Mouse (Mus musculus) embryonic facial prominence, embryonic 14.5 days (tissue): ENCODE measurements at regions not wholly inside any gene's neighbourhood (a gene's known extent, or its start where the extent isn't known, plus 50 kb on each side); places are given as distances from the start of the nearest gene placed in this dataset.

ENCODE experiments used
- ATAC-seq: fragments of 200-750 bp; cut with Nextera tagmentation; 2 replicates; pipeline ENCODE4 v1.8.0; 2017; ENCODE audit warnings: low read depth, moderate number of reproducible peaks, moderate TSS enrichment
- DNase-seq: peaks from one replicate; pipeline ENCODE4 v3.0.0-alpha.2; 2015; ENCODE audit warnings: low spot score
- H3K27ac ChIP-seq: fragments of 300-500 bp; sonication (generic); replicated peaks from 2 replicates; pipeline ENCODE4 v1.5.1; 2014; ENCODE audit warnings: low read depth, mild to moderate bottlenecking, low read length, moderate library complexity
- H3K27me3 ChIP-seq: fragments of 300-500 bp; sonication (generic); replicated peaks from 2 replicates; pipeline ENCODE4 v1.6.1; 2014; ENCODE audit warnings: low read length; ENCODE audit not compliant: control insufficient read depth, insufficient read depth
- H3K36me3 ChIP-seq: fragments of 300-500 bp; sonication (generic); 2 replicates; pipeline ENCODE4 v1.6.1; 2014; ENCODE audit warnings: low read length, mixed read lengths; ENCODE audit not compliant: control insufficient read depth, insufficient read depth
- H3K4me1 ChIP-seq: fragments of 300-500 bp; sonication (generic); 2 replicates; pipeline ENCODE4 v1.6.1; 2014; ENCODE audit warnings: antibody characterized with exemption, low read length; ENCODE audit not compliant: control insufficient read depth, insufficient read depth
- H3K4me2 ChIP-seq: fragments of 300-500 bp; sonication (generic); 2 replicates; pipeline ENCODE4 v1.6.1; 2014; ENCODE audit warnings: low read depth, mild to moderate bottlenecking, low read length, moderate library complexity, mixed read lengths
- H3K4me3 ChIP-seq: fragments of 300-500 bp; sonication (generic); 2 replicates; pipeline ENCODE4 v1.5.1; 2014; ENCODE audit warnings: low read depth, mild to moderate bottlenecking, low read length
- H3K9ac ChIP-seq: fragments of 300-500 bp; sonication (generic); 2 replicates; pipeline ENCODE4 v1.6.1; 2014; ENCODE audit warnings: low read depth, mild to moderate bottlenecking, low read length, moderate library complexity, mixed read lengths
- H3K9me3 ChIP-seq: fragments of 300-500 bp; sonication (generic); 2 replicates; pipeline ENCODE4 v1.6.1; 2016; ENCODE audit warnings: low read length; ENCODE audit not compliant: control insufficient read depth
- WGBS: fragments of 180-500 bp; shearing (Covaris S2); extraction: QIAGEN DNeasy Blood & Tissue Kit; methylation state at CpG from one replicate; pipeline ENCODE4 v1.1.7; 2014; 5-methylcytosine and 5-hydroxymethylcytosine counted together

DNA sequence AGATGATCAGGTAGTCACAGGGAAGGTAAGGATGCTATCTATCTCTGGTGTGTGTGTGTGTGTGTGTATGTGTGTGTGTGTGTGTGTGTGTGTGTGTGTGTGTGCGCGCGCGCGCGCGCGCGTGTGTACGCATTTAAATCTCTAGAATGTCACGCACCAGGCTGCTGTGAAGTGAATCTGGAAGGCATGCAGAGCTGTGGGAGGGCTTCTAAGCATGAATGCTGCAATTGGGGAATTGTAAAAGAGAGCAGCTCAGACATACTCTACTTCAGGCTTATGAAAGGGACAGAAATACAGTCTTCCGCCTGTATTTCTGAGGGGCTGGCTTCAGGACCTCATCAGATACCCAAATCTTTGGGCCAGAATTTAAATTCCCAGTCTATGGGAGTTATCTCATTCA lies 114.2 kb upstream of the Foxa2 start:
- H3K27me3 ChIP-seq = no peaks in the 10 kb centered on the region
- no peaks in the 10 kb centered on the region for H3K36me3 ChIP-seq
- no peak overlapping the region for H3K4me3 ChIP-seq
- 95% methylated on average over 12 of the region's 12 CpGs for WGBS
- H3K9ac ChIP-seq = no peak overlapping the region
- no peaks in the 10 kb centered on the region for H3K9me3 ChIP-seq
- no peak overlapping the region for H3K27ac ChIP-seq
- no peak for ATAC-seq
- H3K4me1 ChIP-seq = no peaks in the 10 kb centered on the region
- DNase-seq = no peak
- H3K4me2 ChIP-seq = no peak overlapping the region

DNA sequence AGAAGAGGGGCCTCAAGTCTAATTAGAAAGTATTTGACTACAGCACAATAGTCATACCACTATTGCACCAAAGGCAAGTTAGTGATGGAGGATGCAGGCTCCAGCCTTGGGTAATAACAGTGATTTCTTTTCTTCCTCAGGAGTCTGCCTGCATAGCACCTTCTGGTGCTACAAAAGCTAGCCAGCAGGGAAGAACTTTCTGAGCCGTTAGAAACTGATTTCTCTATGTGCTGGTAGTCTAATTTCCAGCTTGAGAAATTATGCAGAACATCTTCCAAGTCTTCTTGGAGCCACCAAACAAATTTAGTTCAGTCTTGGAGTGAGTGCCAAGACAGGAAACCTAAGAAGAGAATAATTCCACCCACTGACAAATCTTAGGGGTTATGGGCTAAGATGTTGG lies 115.2 kb upstream of the Foxa2 start:
- Histone ChIP-seq H3K9ac (no peak overlapping the region), H3K4me3 (no peak overlapping the region), H3K27me3 (no peaks in the 10 kb centered on the region), H3K36me3 (no peaks in the 10 kb centered on the region), H3K27ac (no peak overlapping the region), H3K4me2 (no peak overlapping the region), H3K4me1 (no peaks in the 10 kb centered on the region), H3K9me3 (no peaks in the 10 kb centered on the region)
- ATAC-seq (no peak), DNase-seq (no peak)
- WGBS = 68% methylated on average over 1 of the region's 1 CpGs

DNA sequence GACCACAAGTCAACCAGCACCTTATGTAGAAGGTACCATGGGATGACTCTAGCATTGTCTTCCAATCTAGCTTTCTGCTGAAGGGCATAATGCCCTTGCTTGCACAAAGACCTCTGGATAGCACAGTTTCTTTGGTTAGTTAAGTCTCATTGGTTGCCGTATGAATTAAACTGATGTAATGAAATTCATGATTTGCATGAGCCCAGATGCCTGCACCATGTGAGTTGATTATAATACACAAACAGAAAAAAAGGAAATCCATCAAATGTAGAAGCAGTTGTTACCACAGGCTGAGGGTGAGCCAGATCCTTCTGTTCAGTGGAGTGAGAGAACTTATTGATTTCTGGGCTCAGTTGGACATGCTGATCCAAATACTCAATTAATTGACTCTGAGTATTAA lies 115.8 kb upstream of the Foxa2 start:
- Histone ChIP-seq H3K27ac (no peak overlapping the region), H3K4me2 (no peak overlapping the region), H3K4me3 (no peak overlapping the region), H3K36me3 (no peaks in the 10 kb centered on the region), H3K27me3 (no peaks in the 10 kb centered on the region), H3K9me3 (no peaks in the 10 kb centered on the region), H3K4me1 (no peaks in the 10 kb centered on the region), H3K9ac (no peak overlapping the region)
- WGBS = 92% methylated on average over 1 of the region's 1 CpGs
- no peak for DNase-seq
- ATAC-seq = no peak

DNA sequence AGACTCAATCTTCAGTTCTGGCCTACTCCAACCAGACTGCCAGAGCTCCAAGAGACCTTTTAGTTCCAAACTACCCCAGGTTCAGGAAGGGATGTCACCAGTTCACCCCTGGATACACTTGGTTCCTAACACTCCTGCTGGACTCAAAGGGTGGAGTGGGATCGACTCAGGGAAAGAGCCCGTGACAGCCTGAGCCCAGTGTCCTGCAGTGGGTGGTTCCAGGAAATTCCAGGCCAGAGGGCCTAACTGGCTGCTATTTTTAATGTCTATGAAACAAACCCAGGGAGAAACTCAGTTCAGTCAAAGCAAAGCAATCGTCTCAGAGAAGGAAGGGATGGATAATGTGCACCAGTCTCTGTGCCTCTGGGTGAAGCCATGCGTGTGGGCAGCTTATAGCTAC lies 124.3 kb upstream of the Foxa2 start:
- DNase-seq (no peak), ATAC-seq (no peak)
- no peaks in the 10 kb centered on the region for H3K9me3 ChIP-seq
- H3K4me1 ChIP-seq = no peaks in the 10 kb centered on the region
- 77% methylated on average over 4 of the region's 4 CpGs for WGBS
- H3K9ac ChIP-seq = no peak overlapping the region
- no peaks in the 10 kb centered on the region for H3K27me3 ChIP-seq
- no peaks in the 10 kb centered on the region for H3K36me3 ChIP-seq
- peak overlapping the region; percentile 13; the same call in 1 of the 2 replicates for H3K27ac ChIP-seq
- no peak overlapping the region for H3K4me2 ChIP-seq
- no peak overlapping the region for H3K4me3 ChIP-seq

DNA sequence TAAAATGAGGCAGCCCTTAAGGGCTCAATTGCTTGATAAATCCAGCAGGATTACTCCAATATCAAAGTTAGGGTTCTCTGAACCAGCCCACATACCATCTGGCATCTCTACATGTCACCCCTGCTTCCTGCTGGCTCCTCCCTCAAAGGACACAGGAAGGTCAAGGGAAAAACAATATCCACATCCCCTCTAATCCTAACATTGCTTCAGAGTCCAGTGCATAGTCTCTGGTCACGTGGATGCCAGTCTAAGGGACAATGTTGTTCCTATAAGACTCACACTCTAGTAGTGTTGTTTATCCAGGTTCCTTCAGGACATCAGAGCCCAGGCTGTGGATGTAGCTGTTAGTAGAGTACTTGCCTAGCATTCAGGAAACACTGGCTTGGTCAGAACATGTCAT lies 124.9 kb upstream of the Foxa2 start:
- Histone ChIP-seq H3K9me3 (no peaks in the 10 kb centered on the region), H3K9ac (no peak overlapping the region), H3K4me2 (no peak overlapping the region), H3K27me3 (no peaks in the 10 kb centered on the region), H3K4me3 (no peak overlapping the region), H3K27ac (no peak overlapping the region), H3K4me1 (no peaks in the 10 kb centered on the region), H3K36me3 (no peaks in the 10 kb centered on the region)
- DNase-seq (no peak), ATAC-seq (no peak)
- 21% methylated on average over 1 of the region's 1 CpGs for WGBS

DNA sequence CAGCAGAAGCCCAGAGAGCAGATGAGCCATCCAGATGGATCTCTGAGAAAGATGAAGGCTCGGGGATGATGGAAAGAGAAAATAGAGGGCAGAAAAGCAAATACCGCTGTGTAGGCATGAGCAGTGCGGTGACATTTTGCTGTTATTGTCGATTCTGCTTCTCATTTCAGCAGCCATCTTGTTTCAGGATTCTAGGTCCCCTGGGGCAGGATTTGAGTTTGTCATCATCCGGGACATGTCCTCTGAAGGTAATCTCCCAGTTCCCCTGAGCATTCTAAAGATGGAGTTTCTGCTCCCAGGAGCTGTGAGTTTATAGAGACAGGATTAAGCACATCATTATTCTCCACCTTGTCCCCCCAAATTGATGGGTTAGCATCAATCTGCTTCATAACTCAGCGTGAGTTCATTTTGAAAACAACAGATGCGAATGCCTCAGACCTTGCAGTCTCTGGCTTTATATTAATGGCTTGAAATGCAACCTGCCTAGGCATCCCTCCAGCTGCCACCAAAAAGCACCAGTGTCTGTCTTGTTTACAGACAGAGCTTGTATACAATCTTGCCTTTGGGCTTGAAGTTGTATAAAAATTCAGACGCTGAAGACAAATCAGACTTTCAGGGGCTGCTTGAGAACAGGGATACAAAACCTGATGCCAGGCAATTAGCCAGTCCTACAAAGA lies 128.6 kb upstream of the Foxa2 start:
- H3K4me1 ChIP-seq = no peaks in the 10 kb centered on the region
- no peaks in the 10 kb centered on the region for H3K9me3 ChIP-seq
- no peaks in the 10 kb centered on the region for H3K36me3 ChIP-seq
- no peak overlapping the region for H3K9ac ChIP-seq
- H3K27ac ChIP-seq = no peak overlapping the region
- ATAC-seq (no peak), DNase-seq (no peak)
- no peak overlapping the region for H3K4me2 ChIP-seq
- H3K27me3 ChIP-seq = no peaks in the 10 kb centered on the region
- no peak overlapping the region for H3K4me3 ChIP-seq
- WGBS = 70% methylated on average over 8 of the region's 8 CpGs

DNA sequence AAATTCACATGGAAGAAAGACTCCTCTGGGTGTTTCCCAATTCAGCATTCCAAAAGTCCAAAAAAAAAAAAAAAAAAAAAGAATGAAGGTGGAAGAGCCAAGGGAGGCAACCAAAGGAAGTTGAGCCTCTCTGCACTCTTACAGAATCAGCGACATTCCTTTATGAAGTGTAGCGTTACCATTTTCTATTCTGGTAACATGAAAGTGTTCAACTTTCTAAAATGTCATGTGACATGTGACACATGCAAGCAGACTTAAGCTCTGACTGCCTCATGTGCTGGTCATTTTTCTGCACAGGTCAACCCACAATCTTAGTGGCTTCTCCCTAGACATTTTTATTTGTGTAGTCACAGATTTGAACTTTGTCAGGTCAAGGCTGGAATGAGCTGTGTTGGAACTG lies 133.5 kb upstream of the Foxa2 start:
- Histone ChIP-seq H3K4me2 (no peak overlapping the region), H3K9ac (no peak overlapping the region), H3K27ac (no peak overlapping the region), H3K4me1 (no peaks in the 10 kb centered on the region), H3K4me3 (no peak overlapping the region), H3K27me3 (no peaks in the 10 kb centered on the region), H3K9me3 (no peaks in the 10 kb centered on the region), H3K36me3 (no peaks in the 10 kb centered on the region)
- 63% methylated on average over 2 of the region's 2 CpGs for WGBS
- ATAC-seq (no peak), DNase-seq (no peak)

DNA sequence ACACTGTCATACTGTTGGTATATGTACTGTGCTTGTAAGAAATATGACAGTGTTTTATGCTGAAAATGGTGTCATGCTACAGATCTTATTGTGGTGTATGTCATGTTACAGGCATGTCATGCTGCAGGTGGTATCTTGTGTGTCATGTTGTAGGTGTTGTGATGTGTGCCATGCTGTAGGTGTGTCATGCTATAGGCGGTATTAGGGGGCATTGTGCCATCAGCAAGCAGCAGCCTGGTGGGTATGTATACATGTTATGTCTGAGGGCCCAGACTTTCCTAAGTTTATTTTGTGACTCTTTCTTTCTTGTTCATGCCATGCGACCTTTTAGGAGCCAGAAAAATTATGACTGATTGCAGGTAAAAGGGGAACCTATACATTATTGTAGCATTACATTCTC lies 134.7 kb upstream of the Foxa2 start:
- H3K27ac ChIP-seq = no peak overlapping the region
- no peak overlapping the region for H3K4me2 ChIP-seq
- no peak overlapping the region for H3K4me3 ChIP-seq
- no peak overlapping the region for H3K9ac ChIP-seq
- no peaks in the 10 kb centered on the region for H3K9me3 ChIP-seq
- H3K27me3 ChIP-seq = no peaks in the 10 kb centered on the region
- no peak for ATAC-seq
- H3K4me1 ChIP-seq = no peaks in the 10 kb centered on the region
- 82% methylated on average over 2 of the region's 2 CpGs for WGBS
- no peak for DNase-seq
- H3K36me3 ChIP-seq = no peaks in the 10 kb centered on the region

DNA sequence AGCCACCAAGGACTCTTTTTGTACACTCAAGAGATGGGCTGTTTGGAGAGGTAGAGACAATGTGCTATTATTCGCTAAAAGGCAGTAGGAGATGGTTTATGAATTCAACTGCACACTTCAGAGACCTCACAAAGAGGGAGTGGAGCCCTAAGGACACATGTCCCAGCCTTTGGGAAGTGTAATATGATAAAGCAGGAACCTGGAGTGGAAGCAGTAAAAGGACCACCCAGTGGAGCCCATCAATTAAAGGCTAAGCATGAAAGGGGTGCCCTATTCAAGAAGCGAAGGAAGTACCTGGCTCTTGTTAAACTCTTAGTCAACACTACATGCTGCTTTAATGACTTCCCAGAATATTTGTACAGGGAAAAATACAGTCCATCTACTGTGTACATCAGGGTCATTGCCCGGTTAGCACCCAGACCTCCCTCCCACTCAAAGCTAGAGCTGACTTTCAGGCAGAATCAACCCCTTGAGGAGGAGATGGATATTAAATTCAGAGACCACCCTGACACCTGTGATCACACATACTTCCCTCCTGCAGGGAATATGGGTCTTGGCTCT lies 135.8 kb upstream of the Foxa2 start:
- H3K36me3 ChIP-seq = no peaks in the 10 kb centered on the region
- H3K27me3 ChIP-seq = no peaks in the 10 kb centered on the region
- no peak overlapping the region for H3K4me2 ChIP-seq
- ATAC-seq (no peak), DNase-seq (no peak)
- H3K9ac ChIP-seq = no peak overlapping the region
- H3K4me1 ChIP-seq = no peaks in the 10 kb centered on the region
- no peak overlapping the region for H3K27ac ChIP-seq
- no peaks in the 10 kb centered on the region for H3K9me3 ChIP-seq
- WGBS = 69% methylated on average over 3 of the region's 3 CpGs
- H3K4me3 ChIP-seq = no peak overlapping the region
